21 mouse cellular contexts compared by ENCODE assay signal in genomic region chr2:91876806-91877140, GRCm38 (mm10). TPM values are rescaled to one million over a fixed set of nuclear protein-coding genes. Genes with fewer than 3 reads are reported as not detected.
DNase-seq lines count a peak whose midpoint lies in the region; ATAC-seq and TF ChIP-seq lines count a peak whose summit lies in the region.
"Had no signal": no experiment of that assay in that cellular context is flagged by ENCODE, and none has a peak within 500 bp of the region (broad histone marks: within the 10 kb centered on the region; RNA-seq: fewer than 3 reads in every experiment).

No protein-coding gene starts in this region.

- no peaks in the 10 kb centered on the region for H3K27me3 ChIP-seq in midbrain, embryonic 11.5 days (ENCODE audit: control insufficient read depth, insufficient read depth, low read length)
- H3K27me3 ChIP-seq in midbrain, postnatal 0 days (ENCODE audit: insufficient read depth, low read length) = no peaks in the 10 kb centered on the region
- H3K27me3 ChIP-seq in hindbrain, embryonic 14.5 days (ENCODE audit: control insufficient read depth, insufficient read depth, low read length) = no peaks in the 10 kb centered on the region
- H3K27me3 ChIP-seq: forebrain, embryonic 15.5 days; kidney, embryonic 15.5 days; lung, embryonic 15.5 days; midbrain, embryonic 13.5 days; neural tube, embryonic 13.5 days had no signal

- no peak overlapping the region for H3K4me2 ChIP-seq in midbrain, embryonic 11.5 days
- no peak overlapping the region for H3K4me2 ChIP-seq in midbrain, postnatal 0 days (ENCODE audit: low read depth, low read length, poor library complexity, severe bottlenecking)
- no peak overlapping the region for H3K4me2 ChIP-seq in hindbrain, embryonic 14.5 days (replicated peaks)
- H3K4me2 ChIP-seq: forebrain, embryonic 15.5 days; kidney, embryonic 15.5 days; lung, embryonic 15.5 days; midbrain, embryonic 13.5 days; neural tube, embryonic 13.5 days had no signal

- H3K36me3 ChIP-seq in midbrain, embryonic 11.5 days (ENCODE audit: control insufficient read depth, insufficient read depth, low read length) = no peaks in the 10 kb centered on the region
- H3K36me3 ChIP-seq in midbrain, postnatal 0 days (ENCODE audit: insufficient read depth, low read length) = peaks cover 4% of the 10 kb centered on the region; the same call in 1 of the 2 replicates
- peaks cover 16% of the 10 kb centered on the region for H3K36me3 ChIP-seq in hindbrain, embryonic 14.5 days (replicated peaks; ENCODE audit: control insufficient read depth, insufficient read depth)

- DNase-seq in gastrocnemius, adult 2 months = no peak
- DNase-seq in gastrocnemius, postnatal 4 days (ENCODE audit: low spot score in 2 of 2) = no peak
- DNase-seq in midbrain, embryonic 11.5 days (ENCODE audit: low spot score, missing footprints) = peak; percentile 67
- DNase-seq in midbrain, postnatal 0 days (ENCODE audit: low spot score) = no peak
- DNase-seq in frontal cortex, postnatal 25 days (ENCODE audit: low spot score in 2 of 2) = no peak
- DNase-seq in hindbrain, embryonic 14.5 days (ENCODE audit: low spot score) = no peak
- DNase-seq: cerebellum, adult 2 months; embryo, embryonic 11 days; gastrocnemius, postnatal 36 days; left cerebral cortex, postnatal 4 days had no signal

- peak overlapping the region; percentile 56 for H3K4me3 ChIP-seq in gastrocnemius, adult 2 months
- no peak overlapping the region for H3K4me3 ChIP-seq in midbrain, embryonic 11.5 days (ENCODE audit: low read depth, low read length)
- H3K4me3 ChIP-seq in midbrain, postnatal 0 days (ENCODE audit: low read depth, low read length) = no peak overlapping the region
- H3K4me3 ChIP-seq in hindbrain, embryonic 14.5 days (replicated peaks; ENCODE audit: low read length) = no peak overlapping the region
- H3K4me3 ChIP-seq: forebrain, embryonic 15.5 days; kidney, embryonic 15.5 days; lung, embryonic 15.5 days; midbrain, embryonic 13.5 days; neural tube, embryonic 13.5 days had no signal

- intact Hi-C loops in gastrocnemius, adult 2 months (cut with DNase I) = no loop called here

- no peak for ATAC-seq in midbrain, embryonic 11.5 days (ENCODE audit: low FRiP score)
- no peak for ATAC-seq in midbrain, postnatal 0 days (ENCODE audit: low FRiP score)
- 0 out of 2 replicates have a peak, but pooled peaks have one; percentile 50 for ATAC-seq in common myeloid progenitor, adult 5-6 weeks (replicated peaks; ENCODE audit: low read depth, poor library complexity, severe bottlenecking)
- 0 out of 2 replicates have a peak, but pooled peaks have one; percentile 32 for ATAC-seq in megakaryocyte progenitor cell, adult 5-6 weeks (replicated peaks; ENCODE audit: poor library complexity)
- ATAC-seq in hindbrain, embryonic 14.5 days (ENCODE audit: low FRiP score) = no peak
- ATAC-seq: forebrain, embryonic 15.5 days; hindbrain, postnatal 0 days; midbrain, embryonic 13.5 days had no signal

- H3K4me1 ChIP-seq in midbrain, embryonic 11.5 days (ENCODE audit: control insufficient read depth, insufficient read depth, low read length) = no peaks in the 10 kb centered on the region; the same call in 1 of the 2 replicates
- no peaks in the 10 kb centered on the region for H3K4me1 ChIP-seq in midbrain, postnatal 0 days (ENCODE audit: insufficient read depth, low read length)
- H3K4me1 ChIP-seq in hindbrain, embryonic 14.5 days (replicated peaks; ENCODE audit: control insufficient read depth, insufficient read depth, low read length) = no peaks in the 10 kb centered on the region; the same call in 1 of the 2 replicates
- H3K4me1 ChIP-seq: kidney, embryonic 15.5 days; lung, embryonic 15.5 days had no signal

- peak overlapping the region; percentile 57 for H3K27ac ChIP-seq in gastrocnemius, adult 2 months
- no peak overlapping the region for H3K27ac ChIP-seq in midbrain, embryonic 11.5 days (ENCODE audit: low read depth, low read length)
- no peak overlapping the region for H3K27ac ChIP-seq in midbrain, postnatal 0 days (ENCODE audit: low read depth, low read length)
- H3K27ac ChIP-seq in hindbrain, embryonic 14.5 days = no peak overlapping the region
- H3K27ac ChIP-seq: forebrain, embryonic 15.5 days; hindbrain, postnatal 0 days; kidney, embryonic 15.5 days; lung, embryonic 15.5 days; midbrain, embryonic 13.5 days; neural tube, embryonic 13.5 days; stomach, postnatal 0 days had no signal

- no peak for TF ChIP-seq CTCF in gastrocnemius, adult 2 months (IDR thresholded peaks at IDR 0.05)
- TF ChIP-seq CTCF in midbrain, postnatal 0 days (IDR thresholded peaks at IDR 0.05) = no peak

- H3K9me3 ChIP-seq in midbrain, embryonic 11.5 days (ENCODE audit: control insufficient read depth, low read length) = no peaks in the 10 kb centered on the region
- no peaks in the 10 kb centered on the region for H3K9me3 ChIP-seq in midbrain, postnatal 0 days (ENCODE audit: low read length)
- H3K9me3 ChIP-seq in hindbrain, embryonic 14.5 days (ENCODE audit: control insufficient read depth, low read length) = no peaks in the 10 kb centered on the region
- H3K9me3 ChIP-seq: forebrain, embryonic 15.5 days; G1E; kidney, embryonic 15.5 days; lung, embryonic 15.5 days; midbrain, embryonic 13.5 days; neural tube, embryonic 13.5 days had no signal

- no peak overlapping the region for H3K9ac ChIP-seq in midbrain, embryonic 11.5 days (ENCODE audit: low read length)
- no peak overlapping the region for H3K9ac ChIP-seq in midbrain, postnatal 0 days (replicated peaks; ENCODE audit: low read length, poor library complexity, severe bottlenecking)
- no peak overlapping the region for H3K9ac ChIP-seq in hindbrain, embryonic 14.5 days
- H3K9ac ChIP-seq: forebrain, embryonic 15.5 days; kidney, embryonic 15.5 days; lung, embryonic 15.5 days; midbrain, embryonic 13.5 days; neural tube, embryonic 13.5 days had no signal

- 92% methylated on average over 2 of the region's 2 CpGs for WGBS in midbrain, embryonic 11.5 days
- 90% methylated on average over 2 of the region's 2 CpGs for WGBS in midbrain, postnatal 0 days
- WGBS in hindbrain, embryonic 14.5 days = 96% methylated on average over 2 of the region's 2 CpGs

RNA-seq across cellular contexts. Expression of gene Chrm4, which starts 50.3 kb away (rescaled TPM):
- total RNA-seq in gastrocnemius, adult 2 months (2021) = not detected
- total RNA-seq in gastrocnemius, postnatal 4 days (2021) = under 1 TPM; 0.32 to 0.36 TPM
- 0.26 and 0.37 TPM in 2 replicates for polyA plus RNA-seq in midbrain, embryonic 11.5 days (2014; fragmentation: Nextera tagmentation; extraction: Ambion mirVana)
- total RNA-seq in midbrain, postnatal 0 days (2014; rRNA removed) = 1.8 and 4.0 TPM in 2 replicates
- 0.25 and 0.34 TPM in 2 replicates for polyA plus RNA-seq in midbrain, postnatal 0 days (2015; fragmentation: Nextera tagmentation; extraction: Ambion mirVana)
- 0.96 TPM in 1 of 2 replicates, not detected in the other for total RNA-seq in common myeloid progenitor, adult 5-6 weeks (2017)
- 0.17 TPM in 2 replicates for total RNA-seq in megakaryocyte progenitor cell, adult 5-6 weeks (2015)
- total RNA-seq in megakaryocyte progenitor cell, adult 5-6 weeks (2017) = 0.17 TPM in 1 of 2 replicates, not detected in the other
- 0.52 and 0.67 TPM in 2 replicates for polyA plus RNA-seq in hindbrain, embryonic 14.5 days (2014; fragmentation: Nextera tagmentation; extraction: Ambion mirVana)
- total RNA-seq: gastrocnemius, postnatal 36 days had no signal
- polyA plus RNA-seq: G1E; heart, postnatal 0 days; lung, embryonic 15.5 days had no signal

RNA-seq across cellular contexts. Expression of gene Mdk, which starts 55.3 kb away (rescaled TPM):
- total RNA-seq in gastrocnemius, adult 2 months (2021) = under 1 TPM; 0.51 to 0.92 TPM
- total RNA-seq in gastrocnemius, postnatal 4 days (2021) = 100 to 1,000 TPM; 130 to 135 TPM
- 926 and 968 TPM in 2 replicates for polyA plus RNA-seq in midbrain, embryonic 11.5 days (2014; fragmentation: Nextera tagmentation; extraction: Ambion mirVana)
- 39.0 and 40.8 TPM in 2 replicates for total RNA-seq in midbrain, postnatal 0 days (2014; rRNA removed)
- 71.0 and 71.4 TPM in 2 replicates for polyA plus RNA-seq in midbrain, postnatal 0 days (2015; fragmentation: Nextera tagmentation; extraction: Ambion mirVana)
- 0.44 TPM in 1 of 2 replicates, not detected in the other for total RNA-seq in common myeloid progenitor, adult 5-6 weeks (2017)
- total RNA-seq in megakaryocyte progenitor cell, adult 5-6 weeks (2015) = 0.32 and 0.86 TPM in 2 replicates
- total RNA-seq in megakaryocyte progenitor cell, adult 5-6 weeks (2017) = 0.12 and 0.30 TPM in 2 replicates
- polyA plus RNA-seq in hindbrain, embryonic 14.5 days (2014; fragmentation: Nextera tagmentation; extraction: Ambion mirVana) = 154 and 171 TPM in 2 replicates

Comparison
In these comparisons a context has a peak if more than half of its experiments do, and no peak if none do; other contexts are left out.
1. RNA of gene Mdk, which starts 55.3 kb away (total RNA-seq): 130 to 135 TPM in gastrocnemius, postnatal 4 days and 39.0 to 40.8 TPM in midbrain, postnatal 0 days; 0.51 to 0.92 TPM in gastrocnemius, adult 2 months, 0.12 to 0.86 TPM in megakaryocyte progenitor cell, adult 5-6 weeks and 0.44 TPM in common myeloid progenitor, adult 5-6 weeks; every median in the first group is over 10 times any median in the second.
2. ATAC-seq: peak in common myeloid progenitor, adult 5-6 weeks (single experiment) and megakaryocyte progenitor cell, adult 5-6 weeks (single experiment); none in midbrain, embryonic 11.5 days (single experiment), midbrain, postnatal 0 days (single experiment) and hindbrain, embryonic 14.5 days (single experiment).